Mouse (Mus musculus): ENCODE results near the gene Olfr517. TPM values are rescaled to one million over a fixed set of nuclear protein-coding genes. Genes with fewer than 3 reads are reported as not detected.

Gene Olfr517
- polyA plus RNA-seq (2015; fragmentation: Nextera tagmentation; extraction: Ambion mirVana): not detected in 2 replicates

GRCm38 (mm10) chr7:108872279-108872678 is at the start of gene Olfr517:
TSS of gene Olfr517 (minus strand) at chr7:108872379.
- H3K27ac ChIP-seq: no peak within 1 kb of the TSS
- 69% methylated on average over 2 of the region's 2 CpGs for WGBS
- no peak for ATAC-seq
- no peaks in the 10 kb centered on the region for H3K4me1 ChIP-seq (replicated peaks)
- no peak within 1 kb of the TSS for H3K4me2 ChIP-seq (replicated peaks)
- no peaks in the 10 kb centered on the region for H3K36me3 ChIP-seq
- H3K4me3 ChIP-seq (replicated peaks): no peak within 1 kb of the TSS
- no peaks in the 10 kb centered on the region for H3K27me3 ChIP-seq
- H3K9me3 ChIP-seq: no peaks in the 10 kb centered on the region
- H3K9ac ChIP-seq (replicated peaks): no peak within 1 kb of the TSS

- ATAC-seq: no peak
- Histone ChIP-seq H3K4me1 (replicated peaks) (no peaks in the 10 kb centered on the region), H3K27ac (no peak overlapping the region), H3K9ac (replicated peaks) (no peak overlapping the region), H3K9me3 (no peaks in the 10 kb centered on the region), H3K4me3 (replicated peaks) (no peak overlapping the region), H3K4me2 (replicated peaks) (no peak overlapping the region), H3K36me3 (no peaks in the 10 kb centered on the region), H3K27me3 (no peaks in the 10 kb centered on the region)
- 85% methylated on average over 2 of the region's 2 CpGs for WGBS
Measured at GRCm38 (mm10) chr7:108903969-108904368, 31.8 kb upstream of the Olfr517 start.

- 90% methylated on average over 5 of the region's 5 CpGs for WGBS
- no peak for ATAC-seq
Measured at GRCm38 (mm10) chr7:108894320-108894719, 22.1 kb upstream of the Olfr517 start, which contains the start of gene Olfr519. TSS of gene Olfr519 (minus strand) at chr7:108894420.

GRCm38 (mm10) chr7:108884906-108885305 is 12.7 kb upstream of the Olfr517 start, which contains the start of gene Olfr518:
TSS of gene Olfr518 (minus strand) at chr7:108885006.
- no peak within 1 kb of the TSS for H3K9ac ChIP-seq (replicated peaks)
- H3K4me3 ChIP-seq (replicated peaks): no peak within 1 kb of the TSS
- no peaks in the 10 kb centered on the region for H3K4me1 ChIP-seq (replicated peaks)
- 81% methylated on average over 4 of the region's 4 CpGs for WGBS
- ATAC-seq: no peak
- H3K9me3 ChIP-seq: no peaks in the 10 kb centered on the region
- H3K27me3 ChIP-seq: no peaks in the 10 kb centered on the region
- no peaks in the 10 kb centered on the region for H3K36me3 ChIP-seq
- no peak within 1 kb of the TSS for H3K4me2 ChIP-seq (replicated peaks)
- no peak within 1 kb of the TSS for H3K27ac ChIP-seq

More at GRCm38 (mm10) chr7:108894320-108894719, 22.1 kb upstream of the Olfr517 start, which contains the start of gene Olfr519:
- H3K27ac ChIP-seq: no peak within 1 kb of the TSS
- H3K4me1 ChIP-seq (replicated peaks): no peaks in the 10 kb centered on the region
- H3K36me3 ChIP-seq: no peaks in the 10 kb centered on the region
- H3K4me2 ChIP-seq (replicated peaks): no peak within 1 kb of the TSS
- H3K27me3 ChIP-seq: no peaks in the 10 kb centered on the region
- H3K4me3 ChIP-seq (replicated peaks): no peak within 1 kb of the TSS
- H3K9ac ChIP-seq (replicated peaks): no peak within 1 kb of the TSS
- no peaks in the 10 kb centered on the region for H3K9me3 ChIP-seq

- no peak for ATAC-seq
- H3K27ac ChIP-seq: no peak within 1 kb of the TSS
- no peaks in the 10 kb centered on the region for H3K27me3 ChIP-seq
- H3K9ac ChIP-seq (replicated peaks): no peak within 1 kb of the TSS
- WGBS: 90% methylated on average over 2 of the region's 2 CpGs
- no peaks in the 10 kb centered on the region for H3K9me3 ChIP-seq
- H3K36me3 ChIP-seq: no peaks in the 10 kb centered on the region
- no peak within 1 kb of the TSS for H3K4me2 ChIP-seq (replicated peaks)
- no peaks in the 10 kb centered on the region for H3K4me1 ChIP-seq (replicated peaks)
- H3K4me3 ChIP-seq (replicated peaks): no peak within 1 kb of the TSS
Measured at GRCm38 (mm10) chr7:108850429-108850828, 21.8 kb downstream of the Olfr517 start, which contains the start of gene Olfr516. TSS of gene Olfr516 (minus strand) at chr7:108850529.

- Histone ChIP-seq H3K27me3 (no peaks in the 10 kb centered on the region), H3K27ac (no peak within 1 kb of the TSS), H3K36me3 (no peaks in the 10 kb centered on the region), H3K4me3 (replicated peaks) (no peak within 1 kb of the TSS), H3K9me3 (no peaks in the 10 kb centered on the region), H3K4me2 (replicated peaks) (no peak within 1 kb of the TSS), H3K4me1 (replicated peaks) (no peaks in the 10 kb centered on the region), H3K9ac (replicated peaks) (no peak within 1 kb of the TSS)
- ATAC-seq: no peak
Measured at GRCm38 (mm10) chr7:108825897-108826296, 46.3 kb downstream of the Olfr517 start, which contains the start of gene Olfr514. TSS of gene Olfr514 (minus strand) at chr7:108825997.

Other genes with a start within 250 kb of the Olfr517 start
- gene Olfr508, start 242.4 kb downstream of the Olfr517 start, polyA plus RNA-seq (2015; fragmentation: Nextera tagmentation; extraction: Ambion mirVana): not detected in 2 replicates
- gene Olfr509, start 220.5 kb downstream of the Olfr517 start, polyA plus RNA-seq (2015; fragmentation: Nextera tagmentation; extraction: Ambion mirVana): not detected in 2 replicates
- gene Olfr510, start 206.0 kb downstream of the Olfr517 start, polyA plus RNA-seq (2015; fragmentation: Nextera tagmentation; extraction: Ambion mirVana): not detected in 2 replicates
- gene Olfr512, start 159.1 kb downstream of the Olfr517 start, polyA plus RNA-seq (2015; fragmentation: Nextera tagmentation; extraction: Ambion mirVana): not detected in 2 replicates
- gene Olfr513, start 121.4 kb downstream of the Olfr517 start, polyA plus RNA-seq (2015; fragmentation: Nextera tagmentation; extraction: Ambion mirVana): not detected in 2 replicates
- not detected in 2 replicates for gene Olfr514, start 46.4 kb downstream of the Olfr517 start, polyA plus RNA-seq (2015; fragmentation: Nextera tagmentation; extraction: Ambion mirVana)
- gene Olfr516, start 21.9 kb downstream of the Olfr517 start, polyA plus RNA-seq (2015; fragmentation: Nextera tagmentation; extraction: Ambion mirVana): not detected in 2 replicates
- not detected in 2 replicates for gene Olfr518, start 12.6 kb upstream of the Olfr517 start, polyA plus RNA-seq (2015; fragmentation: Nextera tagmentation; extraction: Ambion mirVana)
- not detected in 2 replicates for gene Olfr519, start 22.0 kb upstream of the Olfr517 start, polyA plus RNA-seq (2015; fragmentation: Nextera tagmentation; extraction: Ambion mirVana)
- gene Nlrp10, start 57.8 kb upstream of the Olfr517 start, polyA plus RNA-seq (2015; fragmentation: Nextera tagmentation; extraction: Ambion mirVana): not detected in 2 replicates
- 78.2 and 78.7 TPM in 2 replicates for gene Eif3f, start 62.0 kb upstream of the Olfr517 start, polyA plus RNA-seq (2015; fragmentation: Nextera tagmentation; extraction: Ambion mirVana)
- gene Tub, start 78.0 kb upstream of the Olfr517 start, polyA plus RNA-seq (2015; fragmentation: Nextera tagmentation; extraction: Ambion mirVana): 37.9 and 40.9 TPM in 2 replicates
- gene Ric3, start 211.0 kb upstream of the Olfr517 start, polyA plus RNA-seq (2015; fragmentation: Nextera tagmentation; extraction: Ambion mirVana): 30.6 and 34.0 TPM in 2 replicates

Data from midbrain, embryonic 13.5 days (tissue).